Mouse (Mus musculus) stomach, embryonic 14.5 days (tissue): ENCODE data around the gene Stbd1. TPM values are rescaled to one million over a fixed set of nuclear protein-coding genes. Genes with fewer than 3 reads are reported as not detected.

Source experiments
- ATAC-seq: fragments of 200-750 bp; cut with Nextera tagmentation; 2 replicates; pipeline ENCODE4 v1.8.0; 2017; ENCODE audit warnings: low read depth, moderate TSS enrichment; ENCODE audit not compliant: insufficient number of reproducible peaks, insufficient read depth, low FRiP score
- H3K27ac ChIP-seq: fragments of 300-500 bp; sonication (generic); 2 replicates; pipeline ENCODE4 v1.5.1; 2014; ENCODE audit warnings: mild to moderate bottlenecking, low read length, moderate library complexity, mixed read lengths
- H3K27me3 ChIP-seq: fragments of 300-500 bp; sonication (generic); 2 replicates; pipeline ENCODE4 v1.6.1; 2014; ENCODE audit warnings: low read length, control low read depth, mixed read lengths; ENCODE audit not compliant: control insufficient read depth, insufficient read depth
- H3K36me3 ChIP-seq: fragments of 300-500 bp; sonication (generic); 2 replicates; pipeline ENCODE4 v1.6.1; 2014; ENCODE audit warnings: mild to moderate bottlenecking, control low read depth, low read length, moderate library complexity, mixed read lengths; ENCODE audit not compliant: control insufficient read depth, insufficient read depth
- H3K4me1 ChIP-seq: fragments of 300-500 bp; sonication (generic); 2 replicates; pipeline ENCODE4 v1.6.1; 2014; ENCODE audit warnings: low read length, control low read depth, mixed read lengths; ENCODE audit not compliant: control insufficient read depth, insufficient read depth
- H3K4me2 ChIP-seq: fragments of 300-500 bp; sonication (generic); replicated peaks from 2 replicates; pipeline ENCODE4 v1.6.1; 2014; ENCODE audit warnings: low read depth, low read length, control low read depth
- H3K4me3 ChIP-seq: fragments of 300-500 bp; sonication (generic); 2 replicates; pipeline ENCODE4 v1.5.1; 2014; ENCODE audit warnings: low read depth, low read length, control low read depth
- H3K9ac ChIP-seq: fragments of 300-500 bp; sonication (generic); replicated peaks from 2 replicates; pipeline ENCODE4 v1.6.1; 2014; ENCODE audit warnings: low read depth, mild to moderate bottlenecking, control low read depth, low read length, moderate library complexity, mixed read lengths
- H3K9me3 ChIP-seq: fragments of 300-500 bp; sonication (generic); 2 replicates; pipeline ENCODE4 v1.6.1; 2016; ENCODE audit warnings: low read depth, low read length, control low read depth; ENCODE audit not compliant: control insufficient read depth
- WGBS: fragments of 180-500 bp; shearing (Covaris S2); extraction: QIAGEN DNeasy Blood & Tissue Kit; methylation state at CpG from one replicate; pipeline ENCODE4 v1.1.7; 2014; 5-methylcytosine and 5-hydroxymethylcytosine counted together
- polyA plus RNA-seq: library from polyadenylated mRNA; unstranded; fragments of >200 nt; fragmentation: Nextera tagmentation; extraction: Ambion mirVana; gene quantifications from 2 replicates; pipeline ENCODE4 v1.2.1, GENCODE M21; 2014

Stbd1 gene
- polyA plus RNA-seq: 33.3 and 42.7 TPM in 2 replicates

DNA sequence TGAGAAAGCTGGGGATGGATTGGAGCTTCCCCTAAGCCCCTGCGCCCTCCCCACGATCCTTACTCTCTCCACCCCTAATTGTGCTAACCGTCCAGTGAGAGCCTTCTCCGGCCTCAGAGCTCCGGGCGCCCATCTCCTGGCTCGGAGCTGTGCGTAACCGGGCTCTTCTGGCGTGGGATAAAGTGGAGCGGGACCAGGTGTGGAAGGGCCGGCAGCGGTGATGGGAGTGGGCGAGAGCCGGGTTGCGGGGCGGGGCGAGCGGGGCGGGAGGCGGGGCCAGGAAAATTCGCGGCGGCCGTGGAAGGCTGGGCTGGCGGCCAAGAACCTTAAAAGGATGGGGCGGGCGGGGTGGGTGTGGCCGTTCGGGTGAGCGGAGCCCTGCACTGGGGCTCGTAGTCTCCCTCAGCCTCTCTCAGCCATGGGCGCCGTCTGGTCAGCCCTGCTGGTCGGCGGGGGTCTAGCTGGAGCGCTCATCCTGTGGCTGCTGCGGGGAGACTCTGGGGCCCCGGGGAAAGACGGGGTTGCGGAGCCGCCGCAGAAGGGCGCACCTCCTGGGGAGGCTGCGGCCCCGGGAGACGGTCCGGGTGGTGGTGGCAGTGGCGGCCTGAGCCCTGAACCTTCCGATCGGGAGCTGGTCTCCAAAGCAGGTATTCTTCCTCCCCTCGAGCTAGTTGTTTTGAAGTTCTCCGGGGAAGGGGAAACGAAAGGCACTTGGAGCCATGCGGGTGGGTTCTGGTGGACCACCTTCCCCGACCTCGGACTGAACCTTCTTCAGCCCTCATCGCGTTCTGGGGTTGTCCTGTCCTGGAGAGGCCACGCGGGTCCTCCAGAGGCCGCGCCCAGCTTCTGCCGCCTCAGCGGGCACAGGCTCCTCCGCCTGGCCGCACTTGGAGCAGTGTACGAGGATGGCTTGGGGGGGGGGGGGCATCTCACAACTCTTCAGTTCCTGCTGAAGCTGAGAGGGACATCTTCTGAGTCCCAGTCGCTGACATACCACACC lies at the start of gene Stbd1:
Gene Stbd1, plus strand, starts transcription at position 351 of the 1,000 bp plus-strand sequence.
- peak within 1 kb of the TSS; percentile 69 for H3K27ac ChIP-seq
- peak; percentile 92 for ATAC-seq

GRCm38 (mm10) chr5:92553939-92554338 lies 48.9 kb upstream of the Stbd1 start:
- H3K4me1 ChIP-seq: no peaks in the 10 kb centered on the region
- no peak overlapping the region for H3K9ac ChIP-seq
- WGBS: 68% methylated on average over 3 of the region's 3 CpGs
- no peaks in the 10 kb centered on the region for H3K9me3 ChIP-seq
- no peaks in the 10 kb centered on the region for H3K36me3 ChIP-seq
- no peak overlapping the region for H3K27ac ChIP-seq
- H3K4me3 ChIP-seq: no peak overlapping the region
- no peaks in the 10 kb centered on the region for H3K27me3 ChIP-seq
- no peak overlapping the region for H3K4me2 ChIP-seq
- no peak for ATAC-seq

More for the DNA sequence above, at the start of gene Stbd1:
- Histone ChIP-seq H3K4me2 (peak within 1 kb of the TSS; percentile 67), H3K9me3 (no peaks in the 10 kb centered on the region), H3K4me3 (peak within 1 kb of the TSS; percentile 76), H3K36me3 (peaks cover 6% of the 10 kb centered on the region), H3K27me3 (no peaks in the 10 kb centered on the region), H3K4me1 (peaks cover 11% of the 10 kb centered on the region; the same call in 1 of the 2 replicates), H3K9ac (peak within 1 kb of the TSS; percentile 54)
- WGBS: under 1% methylated on average over 69 of the region's 69 CpGs

- no peaks in the 10 kb centered on the region for H3K27me3 ChIP-seq
- H3K9me3 ChIP-seq: no peaks in the 10 kb centered on the region
- no peaks in the 10 kb centered on the region for H3K4me1 ChIP-seq
- H3K36me3 ChIP-seq: no peaks in the 10 kb centered on the region
- WGBS: 74% methylated on average over 4 of the region's 4 CpGs
- H3K9ac ChIP-seq: no peak overlapping the region
- H3K4me3 ChIP-seq: no peak overlapping the region
- no peak for ATAC-seq
- H3K27ac ChIP-seq: no peak overlapping the region
- no peak overlapping the region for H3K4me2 ChIP-seq
These were observed 48.4 kb upstream of the Stbd1 start for GRCm38 (mm10) chr5:92554443-92554842.

DNA sequence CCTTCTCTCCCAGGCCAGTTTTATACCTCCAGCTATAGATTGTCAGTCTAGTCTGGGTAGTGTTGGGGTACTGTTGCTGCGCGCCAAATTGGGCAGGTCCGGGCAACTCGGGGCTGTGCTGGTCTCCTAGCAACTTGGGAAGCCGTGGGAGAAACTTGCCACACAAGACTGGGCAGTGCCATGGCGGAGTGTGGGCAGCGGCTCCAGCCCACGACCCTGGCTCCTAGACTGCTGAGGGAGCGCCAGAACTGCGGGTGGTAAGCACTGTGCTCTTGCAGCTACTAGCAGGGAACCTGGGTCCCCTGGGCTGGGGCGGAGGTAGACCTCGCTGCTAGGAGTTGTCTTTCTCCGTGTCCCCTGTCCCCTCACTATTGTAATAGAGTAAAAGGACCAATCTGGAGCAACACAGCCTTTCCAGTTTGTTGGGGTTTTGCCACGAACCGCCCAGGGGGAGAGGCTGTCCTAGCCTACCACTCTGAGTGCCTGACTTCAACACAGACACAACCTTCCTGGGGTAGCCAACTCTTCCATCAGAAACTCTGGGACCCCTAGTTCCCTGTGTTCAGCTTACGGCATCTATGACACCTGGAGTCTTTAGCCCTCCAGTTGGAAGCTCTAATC lies 47.8 kb upstream of the Stbd1 start, which contains the start of gene Fam47e:
Gene Fam47e, plus strand, starts transcription at position 179 of the 621 bp plus-strand sequence.
- H3K4me3 ChIP-seq: no peak within 1 kb of the TSS
- no peaks in the 10 kb centered on the region for H3K36me3 ChIP-seq
- H3K4me2 ChIP-seq: no peak within 1 kb of the TSS
- no peaks in the 10 kb centered on the region for H3K9me3 ChIP-seq
- H3K9ac ChIP-seq: no peak within 1 kb of the TSS
- WGBS: 71% methylated on average over 16 of the region's 16 CpGs
- peak; percentile 28; the same call in 1 of the 2 replicates for ATAC-seq
- H3K27me3 ChIP-seq: no peaks in the 10 kb centered on the region
- no peaks in the 10 kb centered on the region for H3K4me1 ChIP-seq
- H3K27ac ChIP-seq: no peak within 1 kb of the TSS

GRCm38 (mm10) chr5:92555905-92556304 lies 46.9 kb upstream of the Stbd1 start:
- Histone ChIP-seq H3K4me1 (no peaks in the 10 kb centered on the region), H3K4me2 (no peak overlapping the region), H3K27me3 (no peaks in the 10 kb centered on the region), H3K4me3 (no peak overlapping the region), H3K36me3 (no peaks in the 10 kb centered on the region), H3K9ac (no peak overlapping the region), H3K27ac (no peak overlapping the region), H3K9me3 (no peaks in the 10 kb centered on the region)
- no peak for ATAC-seq
- 91% methylated on average over 1 of the region's 1 CpGs for WGBS

DNA sequence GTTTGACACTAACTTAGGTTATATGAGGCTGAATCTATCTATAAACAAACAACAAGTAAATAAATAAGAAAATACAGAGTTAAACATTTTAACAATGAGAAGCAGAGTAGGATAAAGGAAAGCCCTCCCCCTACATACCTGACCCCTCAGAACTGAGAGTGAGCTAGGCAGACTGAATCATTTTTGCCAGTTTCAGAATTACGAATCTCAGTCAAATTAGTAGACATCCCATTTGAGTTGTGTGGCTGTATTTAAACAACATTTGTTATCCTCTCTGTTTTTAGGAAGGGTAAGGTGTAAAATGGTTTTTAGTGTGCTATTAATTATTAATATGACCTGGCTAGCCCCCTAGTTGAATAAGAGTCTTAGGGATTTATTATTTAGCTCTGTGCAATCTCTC lies 45.3 kb upstream of the Stbd1 start:
- ATAC-seq: no peak
- 87% methylated on average over 1 of the region's 1 CpGs for WGBS
- no peaks in the 10 kb centered on the region for H3K27me3 ChIP-seq
- no peak overlapping the region for H3K4me2 ChIP-seq
- H3K27ac ChIP-seq: no peak overlapping the region
- H3K9ac ChIP-seq: no peak overlapping the region
- no peaks in the 10 kb centered on the region for H3K36me3 ChIP-seq
- no peak overlapping the region for H3K4me3 ChIP-seq
- no peaks in the 10 kb centered on the region for H3K4me1 ChIP-seq
- H3K9me3 ChIP-seq: no peaks in the 10 kb centered on the region

- 78% methylated on average over 2 of the region's 2 CpGs for WGBS
- Histone ChIP-seq H3K27ac (no peak overlapping the region), H3K4me2 (no peak overlapping the region), H3K4me1 (no peaks in the 10 kb centered on the region), H3K27me3 (no peaks in the 10 kb centered on the region), H3K36me3 (no peaks in the 10 kb centered on the region), H3K9ac (no peak overlapping the region), H3K9me3 (no peaks in the 10 kb centered on the region), H3K4me3 (no peak overlapping the region)
- ATAC-seq: 0 out of 2 replicates have a peak, but pooled peaks have one; percentile 28
These were observed 42.6 kb upstream of the Stbd1 start for GRCm38 (mm10) chr5:92560201-92560600.

GRCm38 (mm10) chr5:92562002-92562401 lies 40.8 kb upstream of the Stbd1 start:
- Histone ChIP-seq H3K4me2 (no peak overlapping the region), H3K27me3 (no peaks in the 10 kb centered on the region), H3K27ac (no peak overlapping the region), H3K4me3 (no peak overlapping the region), H3K9ac (no peak overlapping the region), H3K36me3 (no peaks in the 10 kb centered on the region), H3K4me1 (no peaks in the 10 kb centered on the region), H3K9me3 (no peaks in the 10 kb centered on the region)
- no peak for ATAC-seq
- WGBS: 72% methylated on average over 13 of the region's 13 CpGs
